Mouse (Mus musculus): ENCODE data around the gene Canx. TPM values are rescaled to one million over a fixed set of nuclear protein-coding genes. Genes with fewer than 3 reads are reported as not detected.

Gene Canx
- total RNA-seq, 2 experiments from 2014 or later: 377 to 394 TPM

DNA sequence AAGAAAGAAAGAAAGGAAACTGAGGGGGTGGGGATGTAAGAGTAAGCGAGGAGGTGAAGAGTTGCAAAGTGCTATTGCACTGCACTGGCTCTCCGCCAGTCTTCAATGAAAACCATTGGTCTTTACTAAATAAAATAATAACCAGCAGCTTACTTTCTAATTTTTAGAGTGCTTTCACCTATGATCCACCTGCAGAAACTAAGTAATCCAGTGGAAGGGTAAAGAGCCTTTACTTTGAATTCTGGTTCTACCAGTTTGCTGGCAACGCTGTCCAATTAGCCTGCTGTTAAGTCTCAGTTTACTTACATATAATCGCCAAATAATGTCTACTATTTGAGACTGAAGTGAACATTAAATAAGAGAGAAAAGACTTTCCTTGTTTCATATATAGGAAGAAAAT lies 46.5 kb downstream of the Canx start:
- intact Hi-C loops (cut with DNase I): no loop called here
- DNase-seq: no peak

DNA sequence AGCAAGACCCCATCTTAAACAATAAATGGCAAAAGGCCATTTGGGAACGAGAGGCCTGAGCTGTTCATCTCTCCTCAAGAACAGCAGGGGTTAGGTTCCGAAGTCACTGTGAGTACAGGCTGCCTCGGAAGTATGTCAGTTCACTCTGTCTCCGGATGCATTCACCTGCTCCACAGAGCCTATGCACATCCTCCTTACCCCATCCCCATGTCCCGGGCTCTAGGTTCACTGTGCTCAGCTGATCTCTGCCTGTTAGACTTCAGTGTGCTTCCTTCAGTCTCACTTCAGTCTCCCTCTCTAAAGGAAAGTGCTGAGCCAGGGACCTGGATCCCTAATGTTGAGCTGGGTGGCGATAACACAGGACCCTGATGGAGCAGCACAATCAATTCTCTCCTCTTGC lies 47.8 kb downstream of the Canx start:
- DNase-seq: no peak
- intact Hi-C loops (cut with DNase I): no loop called here

DNA sequence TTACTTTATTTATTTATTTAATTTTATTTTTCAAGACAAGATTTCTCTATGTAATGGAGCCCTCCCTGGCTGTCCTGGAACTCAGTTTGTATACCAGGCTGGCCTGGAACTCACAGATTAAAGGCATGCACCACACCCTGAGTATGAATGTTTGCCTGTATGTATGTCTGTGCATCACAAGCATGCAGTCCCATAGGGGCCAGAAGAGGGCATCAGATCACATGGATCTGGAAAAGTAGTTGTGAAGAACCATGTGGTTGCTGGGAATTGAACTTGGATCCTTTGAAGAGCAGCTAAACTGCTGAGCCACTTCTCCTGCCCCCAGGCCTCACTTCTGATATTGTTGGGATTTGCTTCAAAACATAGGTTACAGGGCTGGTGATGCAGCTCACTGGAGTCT lies 48.4 kb downstream of the Canx start:
- intact Hi-C loops (cut with DNase I): no loop called here
- DNase-seq: no peak

DNA sequence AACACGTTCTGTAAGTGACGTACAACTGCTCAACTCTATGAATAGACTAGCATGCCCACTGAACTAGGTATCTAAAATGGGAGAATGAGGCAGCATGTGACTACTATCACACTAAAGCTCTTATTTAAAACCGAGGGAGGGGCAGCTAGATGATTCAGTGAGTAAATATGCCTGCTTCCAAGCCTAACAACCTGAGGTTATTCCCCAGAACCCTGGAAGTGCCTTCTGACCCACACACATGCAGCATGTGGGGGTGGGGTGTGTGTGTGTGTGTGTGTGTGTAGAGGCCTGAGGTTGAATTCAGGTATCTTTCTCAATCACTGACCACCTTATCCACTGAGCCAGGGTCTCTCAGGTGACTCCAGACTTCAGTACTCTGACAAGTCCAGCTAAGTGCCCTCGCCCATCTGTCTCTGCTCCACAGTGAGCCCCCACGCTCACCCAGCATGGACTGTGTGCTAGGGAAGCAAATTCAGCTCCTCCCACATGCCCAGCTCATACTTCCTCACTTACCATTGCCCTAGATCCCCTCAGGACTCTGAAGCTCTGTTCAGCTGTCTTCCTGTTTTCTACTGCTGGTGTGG lies 49.8 kb downstream of the Canx start:
- intact Hi-C loops (cut with DNase I): no loop called here
- no peak for DNase-seq

DNA sequence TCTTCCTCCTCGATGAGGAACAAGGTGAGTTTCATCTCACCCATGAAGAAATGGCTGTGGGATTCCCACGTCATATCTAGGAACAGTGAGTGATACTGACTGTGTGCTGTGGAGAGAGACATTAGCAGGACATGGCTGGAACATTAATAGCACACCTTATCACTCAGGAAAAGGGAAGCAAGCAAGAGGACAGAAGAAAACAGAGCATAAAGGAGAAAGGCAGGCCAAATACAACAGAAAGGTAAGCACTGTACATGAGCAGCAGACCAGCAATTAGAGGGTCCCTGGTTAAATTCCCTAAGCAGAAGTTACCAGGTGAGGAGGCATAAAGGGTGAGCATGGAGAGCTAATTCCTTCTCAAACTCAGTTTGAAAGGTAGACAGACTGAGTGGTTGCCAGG lies 50.4 kb downstream of the Canx start:
- intact Hi-C loops (cut with DNase I): no loop called here
- no peak for DNase-seq

DNA sequence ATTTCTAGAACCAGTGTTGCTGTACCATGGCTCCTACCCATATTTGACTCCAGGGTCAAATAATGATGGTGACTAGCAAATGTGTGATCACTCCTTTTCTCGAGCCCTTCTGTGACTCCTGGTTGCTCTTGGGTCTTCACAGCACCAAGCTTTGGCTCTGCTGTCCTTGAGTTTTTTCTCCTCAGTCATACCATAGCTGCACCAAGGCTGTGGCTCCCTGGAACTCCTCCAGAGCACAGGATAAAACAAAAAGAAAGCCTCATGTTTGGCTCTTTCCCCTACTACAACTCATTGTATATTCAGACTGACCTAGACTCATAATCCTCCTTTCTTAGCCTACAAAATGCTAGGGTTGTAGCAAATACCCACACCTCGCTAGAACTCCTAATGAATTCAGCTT lies 52.7 kb downstream of the Canx start:
- no peak for DNase-seq
- intact Hi-C loops (cut with DNase I): no loop called here

DNA sequence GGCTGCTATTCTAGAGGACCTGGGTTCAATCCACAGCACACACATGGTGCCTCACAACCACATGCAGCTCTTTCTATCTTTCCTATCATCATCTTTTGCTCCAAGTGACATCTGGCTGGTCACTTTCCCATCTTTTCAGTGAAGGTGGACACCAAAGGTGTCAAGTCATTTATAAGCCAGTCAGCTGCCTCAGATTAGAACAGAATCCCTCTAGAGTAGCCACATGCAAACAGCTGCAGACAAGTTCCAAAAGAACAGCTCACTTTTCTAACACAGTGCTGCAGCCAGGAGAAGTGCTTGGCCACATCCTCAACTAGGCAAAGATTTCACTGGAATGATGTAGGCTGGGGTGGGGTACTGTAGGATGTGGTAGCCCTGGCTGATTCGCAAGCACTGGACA lies 55.6 kb downstream of the Canx start:
- intact Hi-C loops (cut with DNase I): no loop called here
- no peak for DNase-seq

DNA sequence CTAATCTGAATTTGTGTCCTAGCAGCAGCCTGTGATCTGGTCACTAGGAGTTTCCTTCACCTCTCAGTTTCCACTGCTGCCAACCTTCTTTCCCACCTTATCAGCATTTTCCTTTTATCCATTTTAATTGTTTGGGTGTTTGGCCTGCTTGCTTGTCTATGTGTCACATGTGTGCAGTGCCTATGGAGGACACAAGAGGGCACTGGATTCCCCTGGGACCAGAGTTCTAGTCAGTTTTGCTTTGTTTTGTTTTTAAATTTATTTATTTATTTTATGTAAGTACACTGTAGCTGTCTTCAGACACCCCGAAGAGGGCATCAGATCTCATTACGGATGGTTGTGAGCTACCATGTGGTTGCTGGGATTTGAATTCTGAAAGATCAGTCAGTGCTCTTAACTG lies 56.3 kb downstream of the Canx start:
- no peak for DNase-seq
- intact Hi-C loops (cut with DNase I): no loop called here

DNA sequence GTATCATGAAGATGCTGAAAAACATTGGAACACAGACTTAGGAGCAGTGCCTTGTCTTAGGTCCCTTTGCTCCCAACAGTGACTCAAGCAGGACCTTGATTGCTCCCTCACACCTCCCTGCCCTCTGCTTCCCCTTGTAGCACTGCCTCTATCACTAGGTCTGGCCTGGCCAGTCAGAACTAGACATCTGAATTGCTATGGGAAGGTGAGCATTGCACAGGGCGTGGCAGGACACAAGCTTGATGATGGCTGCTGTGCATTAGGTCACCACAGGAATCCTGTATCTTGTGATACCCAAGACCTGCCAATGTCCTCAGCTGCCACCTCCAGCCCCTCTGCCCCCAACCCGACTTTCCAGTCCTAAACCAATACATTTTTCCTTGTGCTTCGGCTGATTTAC lies 58.5 kb downstream of the Canx start:
- intact Hi-C loops (cut with DNase I): no loop called here
- no peak for DNase-seq

DNA sequence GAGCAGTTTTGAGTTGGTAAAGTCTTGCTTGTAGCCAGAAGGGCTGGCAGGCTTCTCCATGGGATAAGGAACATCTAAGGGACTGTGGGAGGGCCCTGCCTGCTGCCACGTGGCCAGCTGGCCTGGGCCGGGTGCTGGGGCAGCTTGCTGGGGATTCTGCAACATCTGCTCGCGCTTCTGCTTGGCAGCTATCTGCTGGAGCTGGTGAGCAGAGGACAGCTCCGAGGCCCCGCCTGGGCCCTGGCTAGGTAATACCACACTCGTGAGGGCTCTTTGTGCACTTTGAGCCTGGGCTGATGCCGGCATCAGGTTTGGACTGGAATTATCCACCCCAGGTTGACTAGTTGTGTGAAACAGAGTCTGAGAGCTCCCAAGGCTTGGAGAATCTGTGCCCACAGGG lies 59.5 kb downstream of the Canx start:
- intact Hi-C loops (cut with DNase I): no loop called here
- peak; percentile 71 for DNase-seq

DNA sequence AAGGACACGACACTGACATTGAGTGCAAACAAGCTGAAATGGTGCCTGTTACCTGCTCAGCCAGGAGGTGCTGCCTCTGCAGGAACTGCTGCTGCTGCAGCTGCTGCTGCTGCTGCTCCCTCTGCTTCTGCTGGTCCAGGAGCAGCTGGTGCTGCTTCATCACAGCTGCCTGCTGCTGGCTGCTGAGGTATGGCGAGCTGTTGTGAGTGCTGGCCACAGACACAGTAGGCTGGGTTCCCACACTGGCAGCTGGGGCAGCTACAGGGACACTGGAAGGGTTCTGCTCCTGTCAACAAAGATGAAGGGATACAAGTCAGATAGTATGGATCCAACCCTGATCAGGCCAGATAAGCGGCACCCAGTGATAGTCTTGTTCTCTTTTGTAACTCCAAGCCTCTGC lies 62.3 kb downstream of the Canx start:
- intact Hi-C loops (cut with DNase I): no loop called here
- DNase-seq: no peak

DNA sequence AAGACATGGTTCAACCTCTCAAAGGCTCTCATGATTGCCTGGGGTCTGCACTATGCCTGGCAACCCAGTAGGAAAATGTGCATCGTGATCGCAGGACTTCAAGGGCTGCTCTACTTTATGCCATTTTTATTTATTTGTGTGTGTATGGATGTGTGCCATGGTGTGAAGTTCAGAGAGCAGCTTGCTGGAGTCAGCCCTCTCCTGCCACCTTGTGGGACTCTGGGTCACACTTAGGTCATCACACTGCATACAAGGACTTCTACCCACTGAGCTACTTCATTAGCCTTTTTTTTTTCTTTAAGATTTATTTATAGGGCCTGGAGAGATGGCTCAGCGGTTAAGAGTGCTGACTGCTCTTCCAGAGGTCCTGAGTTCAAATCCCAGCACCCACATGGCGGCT lies 63.5 kb downstream of the Canx start:
- intact Hi-C loops (cut with DNase I): no loop called here
- no peak for DNase-seq

DNA sequence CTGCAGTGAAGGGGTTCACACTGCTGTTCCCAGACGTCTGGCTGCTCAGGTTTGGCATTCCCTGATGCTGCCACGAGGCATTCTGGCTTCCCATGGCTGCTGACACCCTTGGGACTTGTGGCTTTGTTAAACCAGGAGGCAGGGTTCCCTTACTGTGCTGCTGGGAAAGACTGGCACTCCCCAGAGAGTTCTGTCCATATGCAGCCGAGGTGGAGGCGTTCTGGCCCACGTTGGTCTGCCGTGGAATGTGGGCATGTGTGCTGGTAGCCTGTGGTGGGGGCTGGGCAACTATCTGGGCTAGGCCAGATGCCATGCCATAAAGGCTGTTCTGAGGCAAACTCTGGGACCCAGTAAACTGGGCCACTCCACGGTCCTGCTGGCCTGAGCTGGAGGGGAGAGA lies 67.2 kb downstream of the Canx start:
- intact Hi-C loops (cut with DNase I): no loop called here
- no peak for DNase-seq

DNA sequence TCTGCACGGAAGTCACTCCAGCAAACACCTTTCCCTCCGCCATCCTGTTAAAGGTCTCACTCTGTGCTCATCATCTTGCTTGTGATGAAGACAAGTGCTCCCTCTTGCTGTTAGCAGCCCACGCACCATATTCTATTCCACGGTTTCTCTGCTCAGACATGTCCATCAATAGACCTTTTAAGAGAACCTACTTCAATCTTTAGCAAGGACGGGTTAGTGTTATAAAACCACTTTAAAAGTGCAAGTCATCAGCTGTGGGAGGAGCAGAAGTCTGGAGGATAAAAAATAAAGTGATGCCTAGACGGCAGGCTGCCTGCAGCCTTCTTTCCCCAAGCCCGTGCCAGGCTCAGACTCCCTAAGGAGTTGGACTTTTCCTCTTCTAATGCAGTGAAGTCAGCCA lies 68.9 kb downstream of the Canx start:
- intact Hi-C loops (cut with DNase I): no loop called here
- DNase-seq: no peak

DNA sequence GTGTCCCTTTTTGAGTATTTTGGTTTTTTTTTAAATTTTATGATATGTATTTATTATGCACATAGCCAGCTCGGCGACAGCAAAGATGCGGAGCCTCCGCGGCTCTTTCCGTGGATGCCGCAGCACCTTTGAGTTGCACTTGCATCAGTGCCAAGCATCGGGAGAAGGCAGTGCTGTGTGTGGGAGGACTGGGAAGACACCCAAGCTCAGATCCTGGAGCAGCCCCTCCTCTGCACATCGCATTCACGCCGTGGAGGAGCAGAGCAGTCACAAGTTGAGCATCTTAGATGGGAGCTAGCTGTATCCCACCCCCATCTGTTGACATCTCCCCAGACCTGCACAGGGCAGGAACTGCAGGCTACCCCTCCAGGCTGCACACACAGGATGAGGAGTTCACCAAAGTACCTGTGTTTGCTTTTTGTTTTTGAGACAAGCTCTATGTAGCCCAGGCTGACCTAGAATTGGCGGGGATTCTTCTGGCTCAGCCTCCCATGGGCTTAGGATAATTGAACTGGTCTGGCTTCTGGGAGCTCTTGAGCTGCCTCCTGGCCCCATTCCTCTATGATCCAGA lies 71.4 kb downstream of the Canx start:
- no peak for DNase-seq
- intact Hi-C loops (cut with DNase I): no loop called here

DNA sequence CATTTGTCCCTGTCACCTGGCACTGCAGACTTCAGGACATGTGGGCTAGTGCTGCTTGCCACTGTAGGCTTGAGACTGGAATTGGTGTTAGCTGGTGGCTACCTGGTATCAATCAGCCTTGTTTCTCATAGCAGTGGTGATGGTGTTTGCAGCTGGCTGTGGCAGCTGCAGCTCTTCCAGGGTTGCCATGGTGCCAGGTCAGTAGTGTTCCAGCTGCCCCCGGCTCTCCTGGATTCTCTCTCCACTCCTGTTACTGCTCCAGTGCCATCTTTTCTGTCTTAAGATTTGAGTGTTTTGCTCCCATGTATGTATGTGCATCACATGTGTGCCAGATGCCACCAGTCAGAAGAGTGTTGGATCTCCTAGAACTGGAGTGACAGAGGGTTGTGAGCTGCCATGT lies 72.1 kb downstream of the Canx start:
- DNase-seq: no peak
- intact Hi-C loops (cut with DNase I): no loop called here

DNA sequence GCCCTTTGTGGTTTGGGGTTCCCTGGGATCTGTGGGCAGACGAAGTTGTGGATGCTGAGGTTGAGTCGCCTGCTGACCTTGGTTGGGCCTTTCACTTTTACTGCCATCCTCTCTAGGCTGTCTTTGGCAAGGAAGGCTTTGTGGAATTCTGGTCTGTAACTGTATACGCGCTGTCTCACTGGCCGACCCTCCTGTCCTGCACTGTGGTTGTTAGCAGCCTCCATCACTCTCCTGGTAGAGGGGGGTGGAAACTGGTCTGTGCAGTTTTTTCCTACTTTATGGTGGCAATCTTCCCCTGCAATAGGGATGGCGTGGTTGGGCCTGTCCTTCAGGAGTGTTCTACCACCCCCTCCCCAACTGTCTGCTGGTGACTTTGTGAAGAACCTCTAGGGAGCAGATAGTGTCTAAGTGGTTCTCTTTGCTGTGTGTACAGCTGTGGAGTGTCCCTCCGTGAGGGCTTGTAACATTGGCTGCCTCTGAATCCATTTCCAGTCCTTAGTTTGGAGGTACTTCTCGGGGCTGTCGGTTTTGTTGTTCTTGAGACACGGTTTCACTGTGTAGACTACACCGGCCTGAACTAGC lies 72.7 kb downstream of the Canx start:
- intact Hi-C loops (cut with DNase I): no loop called here
- no peak for DNase-seq

DNA sequence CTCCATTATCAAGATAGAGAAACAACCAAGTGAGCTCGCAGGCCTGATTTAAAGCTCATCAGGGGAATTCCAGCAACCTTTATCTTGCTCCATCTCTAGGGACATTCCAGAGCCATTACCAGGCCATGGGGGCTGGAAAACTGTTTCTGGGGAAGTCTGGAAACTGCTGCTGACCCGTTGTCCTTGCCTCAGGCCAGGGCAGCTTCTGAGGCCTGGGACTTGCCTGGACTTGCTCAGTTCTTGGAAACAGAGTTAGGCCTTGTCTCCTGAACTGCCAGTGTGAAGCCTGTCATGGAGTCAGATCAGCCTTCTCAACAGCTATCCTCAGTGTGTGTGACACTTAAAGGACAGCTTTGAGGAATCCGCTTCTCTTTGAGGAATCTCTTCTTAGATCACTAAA lies 73.3 kb downstream of the Canx start:
- intact Hi-C loops (cut with DNase I): no loop called here
- no peak for DNase-seq

DNA sequence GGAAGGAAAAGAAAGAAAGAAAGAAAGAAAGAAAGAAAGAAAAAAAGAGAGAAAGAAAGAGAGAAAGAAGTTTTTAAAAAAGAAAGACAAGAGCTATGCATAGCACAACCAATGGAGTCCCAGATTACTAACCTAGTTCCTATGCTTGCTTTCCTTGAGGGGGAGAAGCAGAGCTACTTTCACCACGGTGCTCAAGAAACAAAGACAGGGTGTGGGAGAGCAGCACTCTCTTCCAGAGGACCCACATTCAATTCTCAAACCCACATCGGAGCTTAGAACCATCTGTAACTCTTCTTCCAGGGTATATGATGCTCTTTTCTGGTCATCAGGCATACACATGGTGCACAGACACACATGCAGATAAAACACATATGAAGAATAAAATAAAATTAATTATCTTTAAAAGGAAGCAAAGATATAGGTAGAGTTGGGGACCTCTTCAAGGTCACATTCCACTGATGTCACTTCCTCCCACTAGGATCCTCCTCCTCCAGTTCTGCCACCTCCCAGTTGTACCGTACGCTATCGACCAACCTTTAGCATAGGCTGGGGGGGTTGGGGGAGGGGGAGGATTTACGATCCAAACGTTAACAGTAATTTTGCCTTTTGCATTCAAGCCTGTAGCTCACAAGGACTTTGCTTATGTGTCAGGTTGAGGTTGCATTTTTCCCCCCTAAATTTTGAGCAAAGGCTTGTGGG lies 76.9 kb downstream of the Canx start:
- no peak for DNase-seq
- intact Hi-C loops (cut with DNase I): no loop called here

DNA sequence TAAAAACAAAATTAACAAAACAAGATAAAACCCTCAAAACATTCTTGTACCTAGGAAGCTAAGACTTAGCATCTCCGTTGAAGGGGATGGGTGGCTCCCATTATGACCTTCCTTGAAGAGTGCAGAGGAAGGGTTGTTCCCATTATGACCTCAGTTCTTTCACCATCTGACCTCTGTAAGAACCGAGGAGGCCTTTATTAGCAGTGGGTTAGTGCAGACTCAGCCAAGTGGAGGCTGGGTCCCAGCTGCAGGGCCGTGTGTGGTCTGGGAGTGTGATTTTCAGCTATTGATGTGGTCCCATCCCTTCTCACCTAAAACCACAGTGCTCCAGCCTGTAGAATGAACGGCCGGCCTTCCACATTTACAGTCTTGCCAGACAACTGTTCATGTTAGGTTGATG lies 80.2 kb downstream of the Canx start:
- DNase-seq: no peak
- intact Hi-C loops (cut with DNase I): no loop called here
